Mouse (Mus musculus): ENCODE data around the gene Snrpa. TPM values are rescaled to one million over a fixed set of nuclear protein-coding genes. Genes with fewer than 3 reads are reported as not detected.

Gene Snrpa
- total RNA-seq, 2 experiments from 2014 or later: 46.9 to 52.7 TPM

DNA sequence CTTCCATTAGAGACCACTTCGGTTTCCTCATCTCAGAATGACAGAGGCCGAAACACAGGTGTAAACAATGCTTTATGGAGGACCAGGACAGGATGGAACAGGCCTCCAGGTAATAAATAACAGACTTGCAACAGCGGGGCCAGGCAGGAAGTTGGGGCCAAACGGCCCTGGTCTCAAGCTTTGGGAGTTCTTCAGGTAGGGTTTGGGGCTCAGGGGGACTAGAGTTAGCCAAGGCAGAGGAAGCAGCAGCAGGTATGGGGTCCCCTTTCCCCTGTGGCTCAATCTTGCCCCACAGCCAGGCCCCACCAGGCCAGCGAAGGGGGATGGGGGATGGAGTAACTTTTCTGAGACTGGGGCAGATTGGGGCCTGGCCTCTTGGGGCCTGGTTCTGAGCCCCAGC is 27.7 kb downstream of the Snrpa start:
- intact Hi-C loops (cut with DNase I): loop anchor here (10.0 kb wide), 1 partner anchor 306 kb away; the partner anchor contains the start of gene Sertad3

DNA sequence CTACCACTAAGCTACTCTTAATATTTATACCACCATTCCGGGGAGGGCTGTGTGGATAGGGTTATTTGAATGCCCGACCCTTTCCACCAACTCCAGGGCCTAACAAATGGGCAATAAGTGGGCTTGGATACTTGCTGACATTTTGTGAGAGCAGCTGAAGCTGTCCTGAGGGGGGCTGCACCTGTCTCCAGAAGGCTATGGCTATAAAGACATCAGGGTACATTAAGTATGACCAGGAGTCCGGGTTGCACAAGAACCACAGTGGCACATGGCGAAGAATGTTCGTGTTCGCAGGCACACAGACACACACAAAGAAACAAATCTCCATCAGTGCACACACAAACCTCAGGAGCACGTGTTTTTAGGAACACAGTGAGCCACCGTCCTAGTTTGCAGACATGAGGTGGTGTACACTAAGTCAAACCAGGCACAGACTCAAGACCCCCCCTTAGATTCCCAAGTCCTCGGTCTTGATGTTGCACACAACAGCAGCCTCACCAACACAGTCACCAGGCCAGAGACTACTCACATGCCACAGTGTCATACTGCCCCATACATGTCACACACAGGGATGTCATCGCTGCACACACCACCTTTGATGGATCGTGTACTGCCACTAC is 28.5 kb downstream of the Snrpa start:
- intact Hi-C loops (cut with DNase I): loop anchor here (2.0 to 10.0 kb wide), 2 partner anchors 61 to 307 kb away; partner anchors contain the start of genes Itpkc and Sertad3

More for the DNA sequence above, 27.7 kb downstream of the Snrpa start:
- DNase-seq: no peak

DNA sequence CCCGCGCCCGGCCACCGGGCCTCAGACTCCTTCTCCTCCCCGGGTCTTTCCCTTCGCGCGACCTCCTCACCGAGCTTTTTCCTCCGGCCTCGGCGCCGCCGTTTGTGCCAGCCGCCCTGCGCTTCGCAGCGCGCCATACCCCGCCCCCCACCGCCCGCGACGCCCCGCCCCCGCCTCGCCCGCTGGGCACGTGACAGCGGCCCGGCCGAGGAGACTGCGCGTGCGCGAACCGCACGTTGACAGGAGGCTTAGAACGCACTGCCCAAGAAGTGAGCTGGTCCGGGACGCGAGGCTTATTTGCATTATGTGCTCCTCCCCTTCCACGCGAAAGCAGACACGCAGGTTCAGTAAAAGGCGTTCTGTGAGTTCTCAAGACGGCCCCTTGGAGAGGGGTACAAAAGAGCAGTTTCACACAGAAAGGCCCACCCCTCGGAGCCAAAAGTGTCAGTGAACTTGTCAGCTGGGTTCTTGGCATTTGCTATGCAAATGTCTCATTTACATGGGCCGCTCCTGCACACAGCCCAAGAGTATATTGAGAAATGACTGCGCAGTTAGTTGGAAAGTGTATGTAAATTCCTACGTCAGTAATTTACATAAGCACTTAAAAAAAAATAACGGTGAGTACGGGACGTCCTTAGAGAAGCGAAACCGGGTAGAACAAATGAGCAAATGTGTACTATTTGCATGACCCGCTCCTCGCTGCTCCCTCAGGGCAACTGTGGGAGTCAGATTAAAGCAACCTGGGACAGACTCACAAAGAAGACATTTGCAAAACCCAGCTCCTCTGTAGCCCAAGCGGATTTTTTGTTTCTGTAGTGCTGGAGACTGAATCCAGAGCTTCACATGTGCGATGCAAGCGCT is 29.2 kb downstream of the Snrpa start, which contains the start of gene Egln2:
TSS of gene Egln2 (minus strand) at position 189 of the 861 bp plus-strand sequence.
- intact Hi-C loops (cut with DNase I): loop anchor here (2.0 to 10.0 kb wide), 2 partner anchors 62 to 308 kb away; partner anchors contain the start of genes Itpkc and Sertad3
- DNase-seq: peak; percentile 96

More for the DNA sequence above, 28.5 kb downstream of the Snrpa start:
- no peak for DNase-seq

DNA sequence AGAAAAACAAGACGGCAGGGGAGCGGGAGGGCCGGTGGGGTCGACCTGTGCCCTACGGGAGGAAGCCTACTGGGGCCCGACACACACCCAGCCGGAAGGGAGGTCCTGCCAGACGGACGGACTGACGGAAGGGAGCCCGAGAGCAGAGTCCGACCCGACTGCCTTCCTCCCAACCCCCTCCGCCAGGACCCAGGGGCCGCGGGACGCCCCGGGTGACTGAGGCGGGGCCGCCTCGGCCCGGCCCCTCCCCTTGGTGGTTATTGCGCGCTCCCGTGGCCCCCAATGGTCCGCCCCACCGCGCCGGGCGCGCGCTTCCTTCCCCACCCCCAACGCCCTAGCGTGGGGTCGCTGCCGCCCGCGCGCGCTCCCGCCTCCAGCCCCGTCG is 29.9 kb downstream of the Snrpa start:
- peak; percentile 91 to 92 for DNase-seq
- intact Hi-C loops (cut with DNase I): loop anchor here (2.0 to 10.0 kb wide), 2 partner anchors 63 to 309 kb away; partner anchors contain the start of genes Itpkc and Sertad3

DNA sequence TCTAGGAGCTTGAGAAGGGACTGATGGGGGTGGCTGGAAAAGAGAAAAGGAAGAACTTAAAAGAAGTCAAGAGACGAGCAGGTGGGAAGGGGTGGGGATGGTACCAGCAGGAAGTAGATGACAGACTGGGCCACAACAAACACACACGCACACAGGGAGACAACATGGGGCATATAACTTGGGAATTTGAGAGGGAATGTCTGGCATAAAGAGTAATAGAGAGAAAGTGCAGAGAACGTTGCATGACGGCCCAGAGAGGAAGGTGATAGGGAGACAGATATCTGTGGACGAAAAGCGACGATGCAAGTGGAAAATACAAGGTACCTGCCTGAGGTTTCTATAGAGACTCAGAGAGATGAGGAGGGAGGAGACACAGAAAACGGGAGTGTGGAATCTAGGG is 30.4 kb downstream of the Snrpa start:
- DNase-seq: no peak
- intact Hi-C loops (cut with DNase I): loop anchor here (2.0 to 10.0 kb wide), 2 partner anchors 63 to 309 kb away; partner anchors contain the start of genes Itpkc and Sertad3

DNA sequence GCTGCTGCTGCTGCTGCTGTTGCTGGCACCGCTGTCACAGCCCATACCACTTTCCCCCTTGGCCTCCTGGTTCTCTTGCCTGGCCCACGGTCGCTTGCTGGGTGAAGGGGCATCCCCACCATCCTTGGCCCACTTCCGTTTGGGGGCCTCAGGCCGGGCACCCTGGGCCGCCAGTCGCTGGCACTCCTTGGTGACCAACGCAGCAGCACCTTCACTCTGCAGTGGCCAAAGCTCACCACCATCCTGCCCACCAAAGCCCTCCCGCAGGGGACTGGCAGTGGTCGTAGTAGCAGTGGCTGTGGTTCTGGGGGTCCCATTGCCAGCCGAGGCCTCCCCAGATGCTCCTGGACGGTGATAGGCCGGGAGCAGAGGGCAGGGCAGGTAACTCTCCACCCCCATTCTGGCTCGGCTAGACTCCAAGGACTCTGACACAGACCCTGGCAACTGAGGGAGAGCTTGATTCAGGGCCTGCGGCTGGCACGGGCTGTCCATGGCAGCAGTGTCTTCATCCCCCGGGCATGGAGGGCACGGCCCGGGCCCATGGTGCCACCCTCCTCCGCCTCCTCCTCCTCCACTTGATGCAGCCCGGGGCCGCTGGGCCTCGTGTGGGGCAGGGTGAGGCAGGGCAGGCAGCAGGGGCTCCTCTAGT is 30.9 kb downstream of the Snrpa start:
- DNase-seq: no peak
- intact Hi-C loops (cut with DNase I): loop anchor here (10.0 kb wide), 1 partner anchor 310 kb away; the partner anchor contains the start of gene Sertad3

DNA sequence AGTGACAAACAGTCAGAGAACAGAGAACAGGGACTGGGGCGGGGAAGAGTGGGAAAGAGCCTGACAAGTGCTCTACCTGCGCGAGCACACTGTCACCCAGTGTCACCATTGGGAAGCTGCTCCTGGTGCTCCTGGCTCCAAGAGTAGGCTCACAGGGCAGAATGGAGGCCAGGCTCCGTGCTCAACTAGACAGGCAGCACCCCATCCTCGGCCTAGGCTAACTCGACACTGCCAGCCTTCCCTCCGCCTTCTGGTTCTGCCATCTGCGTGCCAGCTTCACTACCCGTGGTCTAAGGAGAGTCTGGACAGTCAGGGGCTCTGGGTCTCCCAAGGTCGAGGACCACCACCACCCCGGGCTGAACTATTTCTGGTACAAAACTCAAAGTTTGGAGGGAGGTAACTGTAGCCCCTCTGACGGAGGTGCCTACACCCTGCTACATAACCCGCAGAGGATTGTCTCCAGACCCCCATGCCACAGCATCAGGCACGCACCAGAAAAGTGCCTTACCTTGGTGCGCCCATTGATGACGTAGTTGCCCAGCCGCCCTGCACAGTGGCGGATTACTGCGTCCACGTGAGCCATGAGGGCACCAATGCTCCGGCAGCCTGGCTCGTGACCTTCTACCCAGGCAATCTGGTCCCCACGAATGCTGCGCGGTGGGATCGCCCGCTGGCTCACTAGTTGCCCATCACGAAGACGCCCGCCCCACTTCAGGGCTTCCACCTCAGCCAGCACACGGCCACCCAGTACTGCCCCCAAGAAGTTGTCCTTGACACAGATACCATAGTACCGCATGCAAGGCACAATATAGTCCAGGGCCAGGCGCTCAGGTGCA is 31.7 kb downstream of the Snrpa start:
- intact Hi-C loops (cut with DNase I): loop anchor here (5.0 to 10.0 kb wide), 2 partner anchors 168 to 310 kb away; partner anchors contain the start of gene Sertad3
- no peak for DNase-seq

DNA sequence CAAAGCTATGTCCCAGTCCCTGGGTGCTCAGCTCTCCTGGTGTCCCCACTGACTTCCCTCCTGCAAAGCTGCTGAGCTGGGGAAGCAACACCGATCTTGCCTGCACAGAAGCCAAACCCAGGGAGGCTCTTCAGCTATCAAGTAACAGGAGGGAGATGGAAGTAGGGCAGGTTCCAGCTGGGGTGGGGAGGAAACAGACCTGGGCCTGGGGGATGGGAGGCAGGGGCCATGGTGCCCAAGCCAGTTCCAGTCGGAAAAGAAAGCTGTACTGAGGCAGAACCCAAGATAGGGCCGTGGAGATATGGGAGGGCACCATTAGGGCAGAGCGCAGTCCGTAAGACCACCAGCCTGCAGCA is 32.6 kb downstream of the Snrpa start:
- DNase-seq: no peak
- intact Hi-C loops (cut with DNase I): loop anchor here (5.0 to 10.0 kb wide), 2 partner anchors 169 to 311 kb away; partner anchors contain the start of gene Sertad3

DNA sequence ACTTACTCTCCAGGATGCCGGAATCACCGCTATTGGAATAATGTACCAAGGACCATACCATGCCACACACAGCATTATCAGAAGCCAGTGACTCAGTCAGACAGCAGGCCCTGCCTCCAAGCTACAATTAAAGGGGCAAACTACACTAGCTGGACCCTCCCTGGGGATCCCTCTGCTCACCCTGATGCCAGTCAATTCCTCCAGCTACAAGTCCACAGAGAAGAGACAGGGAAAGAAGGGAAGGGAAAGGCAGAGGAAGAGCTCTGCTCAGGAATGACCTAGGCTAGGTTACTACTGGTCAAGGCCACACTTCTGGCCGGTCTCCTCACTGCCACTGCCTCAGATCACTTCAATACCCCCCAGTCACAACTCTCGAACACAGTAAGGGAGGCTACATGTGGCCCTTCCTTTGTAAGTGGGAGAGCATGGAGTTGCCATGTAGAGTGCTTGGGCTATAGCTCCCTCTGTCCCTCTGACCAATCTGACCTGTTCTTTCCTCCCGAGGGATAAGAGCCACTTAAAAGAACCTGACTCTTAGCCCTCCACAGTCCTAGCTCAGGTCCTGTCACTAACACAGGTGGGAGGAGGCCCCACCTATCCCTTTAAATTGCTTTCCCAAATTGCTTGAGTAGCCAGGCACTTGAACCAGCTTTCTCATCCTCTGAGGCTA is 33.2 kb downstream of the Snrpa start:
- DNase-seq: no peak
- intact Hi-C loops (cut with DNase I): loop anchor here (5.0 to 10.0 kb wide), 2 partner anchors 169 to 312 kb away; partner anchors contain the start of gene Sertad3

DNA sequence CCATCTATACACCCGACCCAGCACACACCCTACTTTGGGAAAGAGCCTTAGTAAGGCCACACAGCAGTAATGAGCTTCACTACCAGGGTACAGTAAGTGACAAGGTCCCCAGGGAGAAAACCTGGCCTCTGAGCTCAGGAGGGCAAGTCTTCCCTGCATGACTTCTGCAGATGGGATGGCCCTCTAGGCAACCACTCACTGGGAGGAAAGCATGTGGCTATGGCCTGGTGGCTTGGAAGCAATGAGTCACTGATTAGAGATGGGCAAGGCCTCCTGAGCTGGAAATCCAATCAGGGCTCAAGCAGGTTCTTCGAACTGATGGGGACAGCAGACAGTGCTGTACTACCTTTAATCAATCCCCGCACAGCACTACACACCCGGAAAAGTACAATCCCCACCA is 34.3 kb downstream of the Snrpa start:
- intact Hi-C loops (cut with DNase I): loop anchor here (5.0 to 10.0 kb wide), 2 partner anchors 171 to 313 kb away; partner anchors contain the start of gene Sertad3

DNA sequence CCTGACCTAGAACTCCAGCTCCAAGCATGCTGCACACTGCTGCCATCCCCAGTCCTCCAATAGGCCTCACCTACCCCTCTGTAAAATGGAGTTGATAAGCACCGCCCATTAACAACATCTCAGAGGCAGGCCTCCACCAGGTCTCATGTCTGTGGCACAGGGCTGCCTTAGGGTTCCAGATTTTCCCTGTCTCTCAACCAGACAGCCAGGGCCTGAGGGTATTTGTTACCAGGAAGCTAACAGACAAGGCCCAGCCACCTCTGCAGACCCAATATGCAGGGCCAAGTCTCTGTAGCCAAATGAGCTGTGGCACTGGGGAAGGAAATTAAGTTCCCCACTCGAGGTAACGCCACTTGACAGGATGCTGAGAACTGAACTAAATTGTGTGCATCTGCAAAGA is 35.1 kb downstream of the Snrpa start:
- intact Hi-C loops (cut with DNase I): loop anchor here (5.0 to 10.0 kb wide), 2 partner anchors 171 to 314 kb away; partner anchors contain the start of gene Sertad3
- no peak for DNase-seq

More for the DNA sequence above, 34.3 kb downstream of the Snrpa start:
- no peak for DNase-seq

DNA sequence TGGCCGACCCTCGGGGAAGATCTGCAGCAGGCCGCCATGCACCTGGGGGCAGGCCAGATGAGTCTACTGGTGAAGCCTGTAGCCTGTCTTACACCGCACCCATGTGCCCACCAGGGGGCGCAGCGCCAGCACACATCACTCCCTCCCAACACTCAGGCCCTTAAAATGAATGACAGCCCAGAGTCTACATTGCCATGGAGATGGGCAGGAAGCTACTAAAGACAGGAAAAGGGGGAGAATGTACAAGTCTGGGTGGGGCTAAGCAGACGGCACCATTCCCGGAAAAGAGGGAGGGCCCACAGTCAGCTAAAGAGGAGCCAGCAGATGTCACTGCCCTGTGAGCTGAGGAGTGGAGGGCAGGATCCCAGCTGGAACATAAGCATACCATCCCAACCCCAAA is 36.2 kb downstream of the Snrpa start:
- DNase-seq: peak; percentile 88 to 91
- intact Hi-C loops (cut with DNase I): loop anchor here (5.0 to 10.0 kb wide), 2 partner anchors 172 to 315 kb away; partner anchors contain the start of gene Sertad3

DNA sequence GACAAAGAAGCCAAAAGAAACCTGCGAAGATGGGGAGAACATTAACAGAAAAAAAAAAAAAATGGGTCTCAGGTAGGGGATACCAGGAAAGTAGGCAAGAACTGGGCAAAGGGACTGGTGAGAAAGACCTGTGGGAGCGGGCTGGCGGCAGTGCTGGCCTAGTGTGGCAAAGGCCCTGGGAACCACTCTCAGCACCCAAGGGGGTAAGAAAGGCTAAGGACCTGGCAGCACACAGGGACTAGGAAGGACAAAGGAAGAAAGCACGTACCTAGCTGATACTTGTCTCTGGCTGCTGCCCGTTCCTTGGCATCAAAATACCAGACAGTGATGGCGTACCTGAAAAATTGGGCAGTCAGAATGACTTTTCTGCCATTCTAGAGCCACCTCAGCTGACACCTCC is 36.8 kb downstream of the Snrpa start:
- no peak for DNase-seq
- intact Hi-C loops (cut with DNase I): no loop called here

DNA sequence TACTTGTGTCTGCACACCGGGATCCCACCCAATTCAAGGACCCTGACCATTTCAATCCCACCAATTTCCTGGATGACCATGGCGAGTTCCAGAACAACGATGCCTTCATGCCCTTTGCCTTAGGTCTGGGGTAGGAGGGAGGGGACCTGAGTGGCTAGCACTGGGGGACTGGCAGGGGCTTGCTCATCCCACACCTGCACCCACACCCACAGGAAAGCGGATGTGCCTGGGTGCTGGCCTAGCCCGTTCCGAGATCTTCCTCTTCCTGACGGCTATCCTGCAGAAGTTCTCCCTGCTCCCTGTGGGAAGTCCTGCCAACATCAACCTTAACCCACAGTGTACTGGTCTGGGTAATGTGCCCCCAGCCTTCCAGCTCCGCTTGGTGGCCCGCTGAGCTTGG is 37.9 kb downstream of the Snrpa start:
- intact Hi-C loops (cut with DNase I): no loop called here
- DNase-seq: no peak

DNA sequence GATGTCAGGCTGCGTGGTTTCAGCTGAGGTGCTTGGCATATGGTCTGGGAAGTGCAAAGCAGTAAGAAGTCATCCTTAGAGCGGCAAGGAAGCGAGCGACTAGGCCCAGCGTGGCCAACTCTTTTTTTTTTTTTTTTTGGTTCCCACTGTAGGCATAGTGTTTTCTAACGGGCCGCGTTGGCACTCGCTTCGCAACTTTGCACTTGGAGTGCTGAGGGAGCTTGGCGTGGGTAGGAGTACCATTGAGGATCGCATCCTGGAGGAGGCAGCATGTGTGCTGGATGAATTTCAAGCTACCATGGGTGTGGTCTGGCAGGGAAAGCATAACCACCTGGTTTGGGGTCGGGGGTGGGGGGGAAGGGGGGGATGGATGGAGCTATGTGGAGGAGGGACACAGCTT is 40.1 kb downstream of the Snrpa start:
- intact Hi-C loops (cut with DNase I): no loop called here
- no peak for DNase-seq

DNA sequence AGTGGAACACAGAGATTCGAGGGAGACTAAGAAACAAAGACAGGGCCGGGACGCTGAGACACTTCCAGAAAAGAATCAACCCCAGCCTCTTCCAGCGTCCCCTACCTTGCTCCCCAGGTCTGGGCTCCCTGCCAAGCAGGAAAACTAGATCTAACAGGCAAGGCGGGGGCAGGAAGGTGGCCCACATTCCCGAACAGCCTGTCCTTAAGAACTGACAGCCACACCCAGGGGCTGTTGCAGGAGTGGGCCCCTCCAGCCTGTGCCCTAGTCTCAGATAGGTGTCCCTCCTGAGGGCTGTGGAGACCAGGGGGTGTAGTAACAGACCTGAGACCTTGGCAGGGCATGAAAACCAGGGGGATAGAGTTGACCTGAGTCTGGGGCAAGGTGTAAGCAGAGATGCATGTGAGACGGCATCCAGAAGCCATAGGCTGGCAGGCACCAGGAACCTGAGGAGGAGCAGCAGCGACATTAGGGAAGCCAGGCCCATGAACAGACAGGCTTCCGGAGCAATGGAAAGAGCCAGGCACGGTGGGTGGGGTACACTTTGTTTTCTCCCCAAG is 42.8 kb downstream of the Snrpa start, which contains the start of gene Cyp2t4:
TSS of gene Cyp2t4 (plus strand) at position 510 of the 560 bp plus-strand sequence.
- intact Hi-C loops (cut with DNase I): no loop called here

More for the DNA sequence above, 42.8 kb downstream of the Snrpa start, which contains the start of gene Cyp2t4:
- peak in 1 of 2 experiments; percentile 30 for DNase-seq

Data from heart, postnatal 10 days (tissue).